Mouse (Mus musculus): Measurements from ENCODE around the gene Fkbp8. TPM values are rescaled to one million over a fixed set of nuclear protein-coding genes. Genes with fewer than 3 reads are reported as not detected.
A peak's percentile ranks its signal among the peaks of the same experiment; 100 is the strongest.

The Fkbp8 gene
- polyA plus RNA-seq (2014; fragmentation: Nextera tagmentation; extraction: Ambion mirVana): 258 and 281 TPM in 2 replicates

- peak within 1 kb of the TSS; percentile 91 for H3K9ac ChIP-seq (replicated peaks; ENCODE audit: low read depth, low read length)
- no peaks in the 10 kb centered on the region for H3K27me3 ChIP-seq (ENCODE audit: control insufficient read depth, insufficient read depth, low read length)
- peak within 1 kb of the TSS; percentile 80 for H3K4me2 ChIP-seq (replicated peaks; ENCODE audit: low read depth, low read length)
- peaks cover 16% of the 10 kb centered on the region for H3K4me1 ChIP-seq (ENCODE audit: control insufficient read depth, insufficient read depth, low read length)
- ATAC-seq (ENCODE audit: insufficient number of reproducible peaks, insufficient read depth, low FRiP score, low read depth): peak; percentile 92
- H3K4me3 ChIP-seq (ENCODE audit: low read depth, low read length): peak within 1 kb of the TSS; percentile 81
- peaks cover 28% of the 10 kb centered on the region for H3K36me3 ChIP-seq (ENCODE audit: control insufficient read depth, insufficient read depth, low read length)
- H3K27ac ChIP-seq (ENCODE audit: low read length): peak within 1 kb of the TSS; percentile 89
- under 1% methylated on average over 53 of the region's 61 CpGs for WGBS
- no peaks in the 10 kb centered on the region for H3K9me3 ChIP-seq (ENCODE audit: control insufficient read depth, low read depth, low read length)
Measured at GRCm38 (mm10) chr8:70527512-70528181, at the start of gene Fkbp8, which contains the start of gene Kxd1. Gene Fkbp8 (plus strand): TSS chr8:70527724. Gene Kxd1 (minus strand): TSS chr8:70527956.

GRCm38 (mm10) chr8:70481908-70482307 lies 45.6 kb upstream of the Fkbp8 start:
- Histone ChIP-seq H3K36me3 (ENCODE audit: control insufficient read depth, insufficient read depth, low read length) (no peaks in the 10 kb centered on the region), H3K27me3 (ENCODE audit: control insufficient read depth, insufficient read depth, low read length) (peaks cover 18% of the 10 kb centered on the region), H3K4me2 (replicated peaks; ENCODE audit: low read depth, low read length) (no peak overlapping the region), H3K9me3 (ENCODE audit: control insufficient read depth, low read depth, low read length) (no peaks in the 10 kb centered on the region), H3K27ac (ENCODE audit: low read length) (no peak overlapping the region), H3K9ac (replicated peaks; ENCODE audit: low read depth, low read length) (no peak overlapping the region), H3K4me1 (ENCODE audit: control insufficient read depth, insufficient read depth, low read length) (0 out of 2 replicates have a peak, but pooled peaks cover 6% of the 10 kb centered on the region), H3K4me3 (ENCODE audit: low read depth, low read length) (no peak overlapping the region)
- 68% methylated on average over 3 of the region's 3 CpGs for WGBS
- no peak for ATAC-seq (ENCODE audit: insufficient number of reproducible peaks, insufficient read depth, low FRiP score, low read depth)

DNA sequence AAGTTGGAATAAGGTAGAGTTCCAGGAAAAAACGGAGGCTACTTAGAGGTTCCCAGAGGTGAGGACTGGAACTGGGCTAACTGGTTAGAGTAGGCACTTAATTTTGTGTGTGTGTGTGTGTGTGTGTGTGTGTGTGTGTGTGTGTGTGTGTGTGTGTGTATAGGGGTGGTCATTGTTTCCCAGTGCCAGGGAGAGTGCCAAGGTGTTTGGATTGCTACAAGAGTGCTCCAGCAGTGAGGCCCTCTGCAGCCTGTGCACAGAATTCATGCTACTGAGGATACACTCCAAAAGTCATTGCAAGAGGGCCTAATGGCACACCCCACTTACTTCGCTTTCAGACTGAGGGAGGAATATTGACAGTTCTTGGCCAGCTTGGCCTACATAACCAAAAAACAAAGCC lies 44.6 kb upstream of the Fkbp8 start:
- H3K9ac ChIP-seq (replicated peaks; ENCODE audit: low read depth, low read length): no peak overlapping the region
- H3K4me3 ChIP-seq (ENCODE audit: low read depth, low read length): no peak overlapping the region
- no peaks in the 10 kb centered on the region for H3K36me3 ChIP-seq (ENCODE audit: control insufficient read depth, insufficient read depth, low read length)
- H3K9me3 ChIP-seq (ENCODE audit: control insufficient read depth, low read depth, low read length): no peaks in the 10 kb centered on the region
- no peak for ATAC-seq (ENCODE audit: insufficient number of reproducible peaks, insufficient read depth, low FRiP score, low read depth)
- no peak overlapping the region for H3K27ac ChIP-seq (ENCODE audit: low read length)
- H3K4me1 ChIP-seq (ENCODE audit: control insufficient read depth, insufficient read depth, low read length): no peaks in the 10 kb centered on the region; the same call in 1 of the 2 replicates
- WGBS: 56% methylated on average over 2 of the region's 2 CpGs
- peaks cover 25% of the 10 kb centered on the region for H3K27me3 ChIP-seq (ENCODE audit: control insufficient read depth, insufficient read depth, low read length)
- H3K4me2 ChIP-seq (replicated peaks; ENCODE audit: low read depth, low read length): no peak overlapping the region

GRCm38 (mm10) chr8:70486191-70486681 lies 41.3 kb upstream of the Fkbp8 start:
- ATAC-seq (ENCODE audit: insufficient number of reproducible peaks, insufficient read depth, low FRiP score, low read depth): no peak
- Histone ChIP-seq H3K36me3 (ENCODE audit: control insufficient read depth, insufficient read depth, low read length) (no peaks in the 10 kb centered on the region), H3K4me3 (ENCODE audit: low read depth, low read length) (no peak overlapping the region), H3K27ac (ENCODE audit: low read length) (no peak overlapping the region), H3K4me1 (ENCODE audit: control insufficient read depth, insufficient read depth, low read length) (peaks cover 18% of the 10 kb centered on the region), H3K9ac (replicated peaks; ENCODE audit: low read depth, low read length) (no peak overlapping the region), H3K4me2 (replicated peaks; ENCODE audit: low read depth, low read length) (no peak overlapping the region), H3K9me3 (ENCODE audit: control insufficient read depth, low read depth, low read length) (no peaks in the 10 kb centered on the region), H3K27me3 (ENCODE audit: control insufficient read depth, insufficient read depth, low read length) (peaks cover 57% of the 10 kb centered on the region)
- WGBS: 54% methylated on average over 7 of the region's 7 CpGs

GRCm38 (mm10) chr8:70486941-70487520 lies 40.5 kb upstream of the Fkbp8 start, which contains the start of gene Tmem59l:
Gene Tmem59l (minus strand): TSS chr8:70487358.
- no peak within 1 kb of the TSS for H3K27ac ChIP-seq (ENCODE audit: low read length)
- 5% methylated on average over 33 of the region's 33 CpGs for WGBS
- no peak for ATAC-seq (ENCODE audit: insufficient number of reproducible peaks, insufficient read depth, low FRiP score, low read depth)
- H3K27me3 ChIP-seq (ENCODE audit: control insufficient read depth, insufficient read depth, low read length): peaks cover 65% of the 10 kb centered on the region
- H3K4me3 ChIP-seq (ENCODE audit: low read depth, low read length): peak within 1 kb of the TSS; percentile 26
- H3K9me3 ChIP-seq (ENCODE audit: control insufficient read depth, low read depth, low read length): no peaks in the 10 kb centered on the region
- peaks cover 18% of the 10 kb centered on the region for H3K4me1 ChIP-seq (ENCODE audit: control insufficient read depth, insufficient read depth, low read length)
- no peak within 1 kb of the TSS for H3K9ac ChIP-seq (replicated peaks; ENCODE audit: low read depth, low read length)
- H3K4me2 ChIP-seq (replicated peaks; ENCODE audit: low read depth, low read length): peak within 1 kb of the TSS; percentile 46
- no peaks in the 10 kb centered on the region for H3K36me3 ChIP-seq (ENCODE audit: control insufficient read depth, insufficient read depth, low read length)

GRCm38 (mm10) chr8:70487993-70488796 lies 39.3 kb upstream of the Fkbp8 start:
- Histone ChIP-seq H3K36me3 (ENCODE audit: control insufficient read depth, insufficient read depth, low read length) (no peaks in the 10 kb centered on the region), H3K27me3 (ENCODE audit: control insufficient read depth, insufficient read depth, low read length) (peaks cover 76% of the 10 kb centered on the region), H3K4me2 (replicated peaks; ENCODE audit: low read depth, low read length) (peak overlapping the region; percentile 46), H3K4me3 (ENCODE audit: low read depth, low read length) (peak overlapping the region; percentile 26), H3K27ac (ENCODE audit: low read length) (no peak overlapping the region), H3K9me3 (ENCODE audit: control insufficient read depth, low read depth, low read length) (no peaks in the 10 kb centered on the region), H3K9ac (replicated peaks; ENCODE audit: low read depth, low read length) (no peak overlapping the region), H3K4me1 (ENCODE audit: control insufficient read depth, insufficient read depth, low read length) (peaks cover 25% of the 10 kb centered on the region)
- peak; percentile 16; the same call in 1 of the 2 replicates for ATAC-seq (ENCODE audit: insufficient number of reproducible peaks, insufficient read depth, low FRiP score, low read depth)
- 4% methylated on average over 55 of the region's 55 CpGs for WGBS

DNA sequence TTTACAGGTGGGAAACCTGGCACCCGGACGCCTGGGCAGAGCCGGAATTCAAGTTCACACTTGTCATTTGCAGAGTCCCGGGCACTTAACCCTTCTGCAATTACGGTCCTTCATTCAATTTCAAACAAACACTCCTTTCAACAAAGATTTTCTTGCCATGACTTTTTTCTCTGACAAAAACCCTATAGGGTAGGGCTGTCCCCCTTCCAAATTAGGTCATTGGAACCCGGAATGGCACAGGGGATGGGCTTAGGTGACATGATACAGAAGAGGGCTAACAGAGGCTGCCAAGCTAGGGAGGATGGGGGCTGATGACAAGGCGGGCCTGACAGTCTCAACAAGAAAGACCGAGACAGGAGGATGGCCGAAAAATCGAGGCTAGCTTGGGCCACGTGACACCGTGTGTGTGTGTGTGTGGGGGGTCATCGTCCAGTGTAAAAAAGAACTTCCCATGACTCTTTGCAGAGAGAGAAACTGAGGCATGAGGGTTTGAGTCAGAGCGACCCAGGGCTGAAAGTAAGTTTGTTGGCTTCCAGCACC lies 38.5 kb upstream of the Fkbp8 start:
- WGBS: 3% methylated on average over 14 of the region's 14 CpGs
- no peak overlapping the region for H3K9ac ChIP-seq (replicated peaks; ENCODE audit: low read depth, low read length)
- no peak overlapping the region for H3K27ac ChIP-seq (ENCODE audit: low read length)
- peak overlapping the region; percentile 51 for H3K4me2 ChIP-seq (replicated peaks; ENCODE audit: low read depth, low read length)
- peaks cover 84% of the 10 kb centered on the region for H3K27me3 ChIP-seq (ENCODE audit: control insufficient read depth, insufficient read depth, low read length)
- H3K9me3 ChIP-seq (ENCODE audit: control insufficient read depth, low read depth, low read length): no peaks in the 10 kb centered on the region
- H3K4me1 ChIP-seq (ENCODE audit: control insufficient read depth, insufficient read depth, low read length): peaks cover 30% of the 10 kb centered on the region
- H3K36me3 ChIP-seq (ENCODE audit: control insufficient read depth, insufficient read depth, low read length): no peaks in the 10 kb centered on the region
- H3K4me3 ChIP-seq (ENCODE audit: low read depth, low read length): peak overlapping the region; percentile 26
- no peak for ATAC-seq (ENCODE audit: insufficient number of reproducible peaks, insufficient read depth, low FRiP score, low read depth)

- Histone ChIP-seq H3K27ac (ENCODE audit: low read length) (no peak overlapping the region), H3K4me3 (ENCODE audit: low read depth, low read length) (peak overlapping the region; percentile 24), H3K4me1 (ENCODE audit: control insufficient read depth, insufficient read depth, low read length) (peaks cover 30% of the 10 kb centered on the region), H3K36me3 (ENCODE audit: control insufficient read depth, insufficient read depth, low read length) (no peaks in the 10 kb centered on the region), H3K9ac (replicated peaks; ENCODE audit: low read depth, low read length) (no peak overlapping the region), H3K9me3 (ENCODE audit: control insufficient read depth, low read depth, low read length) (no peaks in the 10 kb centered on the region), H3K4me2 (replicated peaks; ENCODE audit: low read depth, low read length) (peak overlapping the region; percentile 51), H3K27me3 (ENCODE audit: control insufficient read depth, insufficient read depth, low read length) (peaks cover 90% of the 10 kb centered on the region)
- 2% methylated on average over 28 of the region's 41 CpGs for WGBS
- ATAC-seq (ENCODE audit: insufficient number of reproducible peaks, insufficient read depth, low FRiP score, low read depth): no peak
Measured at GRCm38 (mm10) chr8:70489576-70489975, 37.9 kb upstream of the Fkbp8 start.

Measured in stomach, embryonic 14.5 days (tissue).